Mouse (Mus musculus): Measurements from ENCODE around the gene Cyth1. TPM values are rescaled to one million over a fixed set of nuclear protein-coding genes. Genes with fewer than 3 reads are reported as not detected.

Cyth1 gene
- total and polyA plus RNA-seq, 2 experiments from 2014 or later: 19.5 to 48.3 TPM

GRCm38 (mm10) chr11:118245130-118245529, 3.3 kb downstream of the Cyth1 start:
- WGBS: 96% methylated on average over 2 of the region's 2 CpGs
- TF ChIP-seq CTCF (IDR thresholded peaks at IDR 0.05; ENCODE audit: low read depth): no peak
- H3K9ac ChIP-seq (replicated peaks; ENCODE audit: low read length): no peak overlapping the region
- no peak overlapping the region for H3K4me3 ChIP-seq (ENCODE audit: low read length)
- H3K4me2 ChIP-seq (ENCODE audit: low read depth, low read length): no peak overlapping the region
- H3K9me3 ChIP-seq (ENCODE audit: low read length): no peaks in the 10 kb centered on the region
- H3K27me3 ChIP-seq (ENCODE audit: insufficient read depth, low read length): no peaks in the 10 kb centered on the region
- no peaks in the 10 kb centered on the region for H3K36me3 ChIP-seq (ENCODE audit: insufficient read depth, low read length)
- no peak overlapping the region for H3K27ac ChIP-seq
- H3K4me1 ChIP-seq (ENCODE audit: insufficient read depth, low read length): peaks cover 14% of the 10 kb centered on the region
- no peak for DNase-seq (ENCODE audit: low spot score)
- no peak for ATAC-seq

- no peak for TF ChIP-seq CTCF (IDR thresholded peaks at IDR 0.05; ENCODE audit: low read depth)
- Histone ChIP-seq H3K9me3 (ENCODE audit: low read length) (no peaks in the 10 kb centered on the region), H3K4me3 (ENCODE audit: low read length) (no peak overlapping the region), H3K27ac (no peak overlapping the region), H3K4me2 (ENCODE audit: low read depth, low read length) (no peak overlapping the region), H3K9ac (replicated peaks; ENCODE audit: low read length) (no peak overlapping the region), H3K36me3 (ENCODE audit: insufficient read depth, low read length) (no peaks in the 10 kb centered on the region), H3K27me3 (ENCODE audit: insufficient read depth, low read length) (no peaks in the 10 kb centered on the region), H3K4me1 (ENCODE audit: insufficient read depth, low read length) (peaks cover 14% of the 10 kb centered on the region)
- DNase-seq (ENCODE audit: low spot score): no peak
- no peak for ATAC-seq
- WGBS: 91% methylated on average over 6 of the region's 6 CpGs
Measured at GRCm38 (mm10) chr11:118243627-118244261, 4.6 kb downstream of the Cyth1 start.

GRCm38 (mm10) chr11:118242506-118242905, 5.9 kb downstream of the Cyth1 start:
- H3K9me3 ChIP-seq (ENCODE audit: low read length): no peaks in the 10 kb centered on the region
- no peak overlapping the region for H3K27ac ChIP-seq
- peak; percentile 36 for DNase-seq (ENCODE audit: low spot score)
- WGBS: 59% methylated on average over 4 of the region's 4 CpGs
- ATAC-seq: no peak
- H3K36me3 ChIP-seq (ENCODE audit: insufficient read depth, low read length): no peaks in the 10 kb centered on the region
- peaks cover 13% of the 10 kb centered on the region for H3K4me1 ChIP-seq (ENCODE audit: insufficient read depth, low read length)
- TF ChIP-seq CTCF (IDR thresholded peaks at IDR 0.05; ENCODE audit: low read depth): no peak
- no peak overlapping the region for H3K4me2 ChIP-seq (ENCODE audit: low read depth, low read length)
- no peak overlapping the region for H3K9ac ChIP-seq (replicated peaks; ENCODE audit: low read length)
- H3K27me3 ChIP-seq (ENCODE audit: insufficient read depth, low read length): no peaks in the 10 kb centered on the region
- no peak overlapping the region for H3K4me3 ChIP-seq (ENCODE audit: low read length)

GRCm38 (mm10) chr11:118240388-118240787, 8.0 kb downstream of the Cyth1 start:
- Histone ChIP-seq H3K9me3 (ENCODE audit: low read length) (no peaks in the 10 kb centered on the region), H3K27me3 (ENCODE audit: insufficient read depth, low read length) (no peaks in the 10 kb centered on the region), H3K4me1 (ENCODE audit: insufficient read depth, low read length) (no peaks in the 10 kb centered on the region), H3K4me2 (ENCODE audit: low read depth, low read length) (no peak overlapping the region), H3K4me3 (ENCODE audit: low read length) (no peak overlapping the region), H3K36me3 (ENCODE audit: insufficient read depth, low read length) (no peaks in the 10 kb centered on the region), H3K9ac (replicated peaks; ENCODE audit: low read length) (no peak overlapping the region), H3K27ac (no peak overlapping the region)
- DNase-seq (ENCODE audit: low spot score): no peak
- no peak for TF ChIP-seq CTCF (IDR thresholded peaks at IDR 0.05; ENCODE audit: low read depth)
- ATAC-seq: no peak
- 73% methylated on average over 4 of the region's 4 CpGs for WGBS

GRCm38 (mm10) chr11:118239281-118240198, 8.9 kb downstream of the Cyth1 start:
- Histone ChIP-seq H3K4me2 (ENCODE audit: low read depth, low read length) (no peak overlapping the region), H3K9me3 (ENCODE audit: low read length) (no peaks in the 10 kb centered on the region), H3K4me1 (ENCODE audit: insufficient read depth, low read length) (no peaks in the 10 kb centered on the region), H3K27me3 (ENCODE audit: insufficient read depth, low read length) (no peaks in the 10 kb centered on the region), H3K9ac (replicated peaks; ENCODE audit: low read length) (no peak overlapping the region), H3K27ac (no peak overlapping the region; the same call in 1 of the 2 replicates), H3K4me3 (ENCODE audit: low read length) (no peak overlapping the region), H3K36me3 (ENCODE audit: insufficient read depth, low read length) (no peaks in the 10 kb centered on the region)
- DNase-seq (ENCODE audit: low spot score) (no peak), ATAC-seq (no peak)
- no peak for TF ChIP-seq CTCF (IDR thresholded peaks at IDR 0.05; ENCODE audit: low read depth)
- 56% methylated on average over 14 of the region's 14 CpGs for WGBS

- no peaks in the 10 kb centered on the region for H3K36me3 ChIP-seq (ENCODE audit: insufficient read depth, low read length)
- H3K4me3 ChIP-seq (ENCODE audit: low read length): no peak overlapping the region
- 0 out of 2 replicates have a peak, but pooled peaks cover 3% of the 10 kb centered on the region for H3K4me1 ChIP-seq (ENCODE audit: insufficient read depth, low read length)
- no peak overlapping the region for H3K9ac ChIP-seq (replicated peaks; ENCODE audit: low read length)
- no peak overlapping the region for H3K4me2 ChIP-seq (ENCODE audit: low read depth, low read length)
- ATAC-seq (no peak), DNase-seq (ENCODE audit: low spot score) (no peak)
- H3K9me3 ChIP-seq (ENCODE audit: low read length): no peaks in the 10 kb centered on the region
- peak; percentile 10; the same call in 1 of the 2 replicates for TF ChIP-seq CTCF (IDR thresholded peaks at IDR 0.05; ENCODE audit: low read depth)
- no peak overlapping the region for H3K27ac ChIP-seq
- 66% methylated on average over 6 of the region's 6 CpGs for WGBS
- no peaks in the 10 kb centered on the region for H3K27me3 ChIP-seq (ENCODE audit: insufficient read depth, low read length)
Measured at GRCm38 (mm10) chr11:118236520-118237190, 11.7 kb downstream of the Cyth1 start.
